Mouse (Mus musculus) frontal cortex, postnatal 14 days (tissue): ENCODE measurements around the gene AU022252.
A peak's percentile ranks its signal among the peaks of the same experiment; 100 is the strongest.

Experiments used
- DNase-seq, 2 experiments: peaks; one replicate each; pipeline ENCODE4 v3.0.0; 2022; ENCODE audit warnings: low spot score in 2 of 2

AU022252 gene

DNA sequence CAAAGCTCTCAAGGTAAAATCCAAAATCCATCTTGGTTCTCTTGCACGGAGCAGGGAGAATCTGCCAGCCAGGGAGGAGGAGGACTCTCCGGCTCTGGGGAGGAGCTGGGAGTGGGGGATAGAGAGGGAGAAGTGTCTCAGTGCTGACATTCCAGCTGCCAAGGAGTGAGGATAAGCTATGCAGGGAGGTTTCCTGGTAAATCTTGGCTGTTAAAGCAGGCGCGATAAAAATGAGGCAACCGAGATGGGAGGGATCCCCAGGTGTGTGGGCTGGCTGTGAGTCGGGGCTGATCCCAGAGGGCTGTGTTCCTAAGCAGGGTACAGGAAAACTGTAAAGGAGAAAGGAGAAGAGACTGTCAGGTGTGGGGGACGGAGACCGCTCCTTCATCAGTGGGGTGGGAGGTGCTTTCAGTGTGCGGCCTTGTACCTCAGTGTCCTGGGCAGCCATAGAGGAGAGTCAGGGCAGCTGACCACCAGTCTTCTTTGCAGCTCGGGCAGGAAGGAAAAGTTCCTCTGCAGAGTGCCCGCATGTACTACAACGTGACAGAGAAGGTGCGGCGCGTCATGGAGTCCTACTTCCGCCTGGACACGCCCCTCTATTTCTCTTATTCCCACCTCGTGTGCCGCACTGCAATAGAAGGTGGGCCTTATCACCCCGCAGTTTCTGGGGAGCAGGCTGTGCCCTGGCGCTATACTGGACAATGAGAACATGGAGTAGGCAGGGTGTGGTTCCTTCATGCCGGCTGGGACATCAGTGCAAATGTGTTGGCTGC lies 12.1 kb upstream of the AU022252 start:
- DNase-seq, result peak; percentile 51 to 60

DNA sequence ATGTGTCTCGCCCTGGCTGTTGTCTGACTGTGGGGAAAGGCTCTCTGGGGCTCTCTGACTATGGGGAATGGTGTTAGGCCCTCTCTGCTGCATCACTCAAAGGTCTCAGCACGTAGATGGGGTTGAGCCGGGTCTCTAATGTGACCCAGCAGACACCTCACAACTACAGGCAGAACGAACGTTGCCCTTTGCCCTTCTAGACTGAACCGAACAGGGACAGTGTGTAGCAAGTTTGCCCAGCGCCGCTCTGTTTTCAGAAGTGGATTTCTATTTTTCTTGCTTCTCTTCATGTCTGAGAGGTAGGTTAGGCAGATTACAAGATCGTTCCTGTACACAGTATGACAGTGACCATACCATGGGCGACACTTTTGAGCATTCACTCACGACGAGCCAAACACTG lies 10.1 kb upstream of the AU022252 start:
- no peak for DNase-seq

DNA sequence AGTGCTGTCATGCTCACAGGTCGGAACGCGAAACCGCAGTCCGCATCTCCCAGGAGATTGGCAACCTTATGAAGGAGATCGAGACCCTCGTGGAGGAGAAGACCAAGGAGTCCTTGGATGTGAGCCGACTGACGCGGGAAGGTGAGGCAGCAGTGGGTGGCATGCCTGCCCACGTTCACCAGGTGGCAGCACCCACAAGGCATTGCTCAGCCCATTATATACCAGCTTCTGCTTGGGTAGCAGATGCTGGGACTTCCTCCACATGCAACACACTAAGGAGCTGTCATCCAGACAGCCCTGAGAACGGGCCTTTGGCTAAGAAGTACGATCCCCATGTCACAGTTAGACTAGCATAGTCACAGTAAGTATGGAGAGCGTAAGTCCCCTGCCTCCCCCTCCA lies 9.2 kb upstream of the AU022252 start:
- DNase-seq, result peak; percentile 30 to 54

DNA sequence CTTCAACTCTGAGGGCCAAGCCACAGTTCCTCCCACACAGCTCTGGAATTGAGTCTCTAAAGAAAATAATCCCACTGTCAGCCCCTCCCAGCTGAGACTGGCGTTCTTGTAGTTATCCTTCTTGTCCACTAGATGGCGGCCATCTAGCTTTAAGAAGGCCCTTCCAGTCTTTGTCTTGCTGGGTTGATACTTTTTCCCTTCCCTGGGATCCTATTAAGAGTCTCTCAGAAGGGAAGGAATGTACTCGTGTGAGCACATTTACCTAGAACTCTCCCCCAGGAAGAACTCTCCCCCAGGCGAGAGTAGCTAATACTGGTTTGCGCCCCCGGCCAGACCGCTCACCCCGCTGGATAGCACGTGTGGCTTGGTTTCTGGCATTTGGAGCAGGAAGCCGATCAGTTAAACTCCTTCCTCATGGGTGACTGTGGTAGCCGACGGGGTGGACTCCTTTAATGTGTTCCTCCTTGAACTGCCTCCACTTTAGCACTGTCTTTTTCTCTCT lies 6.7 kb upstream of the AU022252 start:
- peak in 1 of 2 experiments; percentile 25 for DNase-seq

DNA sequence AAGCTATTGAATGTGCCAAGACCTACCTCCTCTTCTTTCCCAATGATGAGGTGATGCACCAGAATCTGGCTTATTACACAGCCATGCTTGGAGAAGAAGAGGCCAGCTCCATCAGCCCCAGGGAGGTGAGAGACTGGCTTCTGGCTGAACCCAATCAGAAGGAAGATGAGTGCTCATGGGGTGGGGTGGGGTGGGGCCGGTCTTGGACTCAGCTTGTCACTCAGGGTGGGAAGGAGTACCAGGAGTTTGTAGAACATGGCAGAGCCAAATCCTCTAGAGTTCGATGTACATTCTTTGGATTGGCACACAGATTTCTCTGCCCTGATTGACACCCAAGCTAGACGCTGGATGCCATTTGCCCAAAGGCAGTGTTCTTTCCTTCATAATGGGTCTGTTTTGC lies 6.1 kb upstream of the AU022252 start:
- no peak for DNase-seq

DNA sequence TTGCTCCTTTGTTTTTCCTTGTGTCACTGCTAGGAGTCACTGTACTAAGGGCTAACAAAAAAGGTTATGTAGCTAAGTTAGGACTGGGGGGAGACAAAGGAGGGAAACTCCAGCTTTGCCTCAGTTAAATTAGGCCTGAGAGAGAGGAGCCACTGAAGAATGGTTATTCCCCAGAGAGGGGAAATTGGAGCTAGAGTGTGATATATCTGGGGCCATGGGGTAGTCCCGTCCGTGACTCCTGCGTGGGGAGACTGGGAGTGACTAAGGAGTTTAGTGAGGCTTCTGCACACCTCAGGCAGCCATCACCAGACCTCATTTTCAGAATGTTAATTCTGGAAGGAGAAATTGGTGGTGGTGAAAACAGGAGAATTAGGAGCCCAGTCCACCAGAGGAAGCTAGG lies 1.8 kb upstream of the AU022252 start:
- no peak for DNase-seq

DNA sequence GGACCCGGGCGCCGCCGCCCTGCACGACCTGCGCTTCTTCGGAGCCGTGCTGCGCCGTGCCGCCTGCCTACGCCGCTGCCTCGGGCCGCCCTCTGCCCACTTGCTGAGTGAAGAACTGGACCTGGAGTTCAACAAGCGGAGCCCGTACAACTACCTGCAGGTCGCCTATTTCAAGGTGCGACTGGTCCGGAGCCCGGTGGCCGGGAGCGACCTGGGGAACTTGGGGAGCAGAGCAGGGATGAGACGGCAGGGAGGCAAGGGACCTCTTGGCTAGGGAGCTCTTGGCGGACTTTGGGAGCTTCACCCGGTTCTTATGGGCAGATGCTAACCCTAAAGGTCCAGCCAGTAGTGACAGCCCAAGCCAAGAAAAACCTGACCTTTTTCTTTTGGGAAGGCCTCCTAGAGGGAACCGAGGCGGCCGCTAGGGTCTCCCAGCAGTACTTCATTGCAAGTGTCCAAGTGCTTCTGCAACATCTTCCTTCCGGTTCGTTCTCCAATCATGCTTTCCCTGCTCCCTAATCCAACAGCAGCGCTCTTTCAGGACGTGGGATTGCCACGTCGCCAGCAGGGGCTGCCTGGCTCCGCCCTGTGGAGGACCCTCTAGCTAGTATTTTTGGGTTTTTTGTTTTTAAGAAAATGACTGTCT lies 867 bp upstream of the AU022252 start:
- peak in 1 of 2 experiments; percentile 47 for DNase-seq

DNA sequence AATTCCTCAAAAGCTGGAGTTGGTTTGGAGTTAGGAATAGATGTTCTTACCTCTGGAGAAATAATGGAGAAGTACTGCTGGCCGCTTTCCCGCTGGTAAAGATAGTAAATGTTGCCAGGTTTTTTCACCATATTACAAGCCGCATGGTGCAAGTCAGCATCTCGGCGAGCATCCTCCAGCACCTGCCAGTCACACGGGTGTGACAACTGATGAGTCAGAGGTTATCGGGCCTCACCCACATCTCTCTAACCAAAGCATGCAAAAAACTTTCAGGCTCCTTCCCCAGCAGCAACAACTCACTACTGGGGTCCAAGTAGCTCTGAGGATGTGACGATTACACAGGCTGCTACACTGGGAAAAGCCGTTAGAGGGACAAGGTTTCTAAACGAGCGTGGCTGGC lies 5.8 kb downstream of the AU022252 start:
- no peak for DNase-seq

DNA sequence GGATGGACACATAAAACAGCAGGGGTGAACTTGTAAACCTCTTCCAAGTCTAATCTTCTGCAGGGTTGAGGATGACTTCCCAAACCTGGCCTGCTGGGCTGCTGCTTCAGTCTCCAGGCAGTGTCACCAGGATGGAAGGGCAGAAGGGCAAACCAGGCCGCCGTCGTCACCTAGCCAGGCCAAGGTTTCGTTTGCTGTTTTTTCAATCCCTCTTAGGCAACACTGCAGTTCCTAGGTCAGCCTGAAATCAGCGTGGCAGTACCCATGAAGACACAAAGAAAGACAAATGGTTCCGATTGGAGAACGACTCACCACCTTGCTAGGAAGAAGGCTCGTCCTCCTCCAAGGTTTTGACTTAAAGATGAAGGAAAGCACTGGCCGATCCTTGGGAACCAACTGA lies 6.8 kb downstream of the AU022252 start:
- DNase-seq, result no peak

DNA sequence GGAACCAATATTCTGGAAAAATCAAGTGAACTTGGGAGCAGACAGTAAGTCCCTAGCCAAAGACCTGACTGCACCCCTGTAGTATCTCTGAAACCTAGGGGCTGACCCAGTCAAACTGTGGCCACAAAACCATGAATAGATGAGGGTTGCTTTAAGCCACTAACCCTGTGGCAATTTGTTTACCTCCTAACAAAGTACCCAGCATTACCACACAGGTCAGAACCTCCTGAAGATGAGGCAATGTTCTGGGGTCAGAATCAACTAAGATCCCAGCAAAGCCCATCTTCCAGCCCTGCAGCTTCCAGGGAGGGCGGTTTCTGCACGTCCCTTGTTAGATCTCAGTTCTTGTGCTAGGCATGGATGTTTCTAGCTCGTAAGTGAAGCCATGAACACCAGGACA lies 8.0 kb downstream of the AU022252 start:
- DNase-seq, result no peak

DNA sequence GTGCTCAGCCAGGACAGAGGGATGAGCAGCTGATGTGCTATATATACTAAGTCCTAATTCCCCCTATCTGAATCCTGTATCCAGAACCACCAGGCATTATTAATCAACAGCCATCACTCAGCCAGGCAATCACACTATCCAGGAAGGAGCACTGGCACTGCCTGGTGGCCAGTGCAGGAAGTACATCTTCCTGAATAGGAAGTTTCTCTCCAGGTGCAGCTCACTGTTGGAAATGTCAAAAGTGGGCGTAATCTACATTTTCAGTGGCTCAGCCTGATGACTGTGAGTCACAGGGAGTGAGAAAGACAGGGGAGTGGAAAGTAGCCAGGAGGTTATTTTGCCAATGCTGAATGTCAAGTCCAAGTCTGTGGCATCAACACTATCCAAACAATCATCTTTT lies 8.8 kb downstream of the AU022252 start:
- no peak for DNase-seq

DNA sequence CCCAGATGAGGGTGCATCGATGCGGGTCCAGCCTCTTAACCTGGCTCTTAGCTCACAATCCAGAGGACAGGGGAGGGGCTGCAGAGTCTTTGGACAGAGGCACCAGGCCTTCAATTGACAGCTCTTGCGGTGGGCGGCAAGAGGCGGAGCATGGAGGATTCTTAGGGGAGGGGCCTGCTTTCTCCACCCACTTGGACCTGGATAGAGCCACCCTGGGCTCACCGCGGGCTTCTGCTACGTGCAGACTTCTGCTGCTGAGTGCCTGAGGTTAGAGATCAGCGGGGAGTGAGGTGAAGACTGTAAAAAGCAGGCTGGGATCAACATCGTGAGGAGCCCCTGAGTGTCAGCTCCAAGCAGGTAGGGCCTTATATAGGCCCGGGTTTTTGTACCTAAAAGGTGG lies 14.3 kb downstream of the AU022252 start, which contains the start of gene Tmem269:
Gene Tmem269, minus strand, starts transcription at position 49 of the 400 bp plus-strand sequence.
- no peak for DNase-seq

DNA sequence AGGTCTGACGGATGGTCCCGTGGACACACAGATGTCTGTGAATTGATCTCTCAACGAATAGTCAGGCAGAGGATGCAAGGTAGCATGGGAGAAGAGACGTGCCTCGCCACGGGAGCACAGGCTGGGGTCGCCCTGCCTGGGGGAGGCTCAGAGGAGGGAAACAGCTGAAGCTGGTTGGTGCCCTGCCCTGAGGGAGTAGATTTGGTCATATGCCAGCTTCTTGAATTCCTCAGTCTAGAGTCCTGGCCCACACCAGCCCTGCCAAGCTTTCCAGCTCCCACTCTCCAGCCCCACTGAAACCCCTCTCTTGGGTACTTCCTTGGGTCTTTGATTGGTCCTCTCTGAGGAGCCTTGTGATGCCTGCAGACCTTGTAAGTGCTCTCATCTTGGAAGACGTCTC lies 15.8 kb downstream of the AU022252 start:
- no peak for DNase-seq

DNA sequence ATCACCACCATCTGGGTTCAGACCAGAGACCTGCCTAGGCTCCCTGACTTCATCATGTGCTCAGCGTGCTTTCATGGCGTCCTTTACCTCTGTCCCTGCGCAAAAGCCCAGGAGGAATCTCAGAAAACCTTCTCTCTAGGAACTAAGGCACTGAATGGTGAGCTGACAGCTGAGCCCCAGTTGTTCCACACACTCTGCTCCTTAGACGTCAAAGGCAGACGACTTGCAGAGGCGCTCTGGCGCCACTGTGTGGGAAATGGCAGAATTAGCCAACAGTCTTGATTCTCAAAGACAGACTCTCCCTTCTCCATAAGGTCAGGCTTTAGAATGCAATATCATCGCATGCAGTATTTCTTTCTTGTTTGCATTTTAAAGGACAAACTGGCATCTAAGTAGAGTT lies 27.8 kb downstream of the AU022252 start:
- DNase-seq, result peak; percentile 20 to 49

DNA sequence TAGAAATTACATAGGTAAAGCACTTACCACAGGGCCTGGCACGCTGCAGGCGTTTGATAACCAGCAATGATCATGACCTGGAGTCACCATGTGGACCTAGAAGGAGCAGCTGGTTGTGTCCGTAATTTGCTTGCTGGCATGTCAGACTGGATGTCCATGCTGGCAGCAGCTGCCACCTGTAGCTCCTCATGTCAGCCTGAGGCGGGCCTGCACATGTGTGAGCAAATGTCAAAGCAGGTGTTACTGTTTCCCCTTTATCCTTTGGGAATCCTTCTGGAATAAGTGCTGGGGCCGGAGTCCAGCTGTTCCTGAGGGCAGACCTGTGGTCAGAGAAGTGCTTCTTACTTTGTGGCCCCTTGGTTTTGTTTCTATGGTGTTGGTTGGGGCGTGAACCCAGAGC lies 34.4 kb downstream of the AU022252 start:
- DNase-seq, result no peak

DNA sequence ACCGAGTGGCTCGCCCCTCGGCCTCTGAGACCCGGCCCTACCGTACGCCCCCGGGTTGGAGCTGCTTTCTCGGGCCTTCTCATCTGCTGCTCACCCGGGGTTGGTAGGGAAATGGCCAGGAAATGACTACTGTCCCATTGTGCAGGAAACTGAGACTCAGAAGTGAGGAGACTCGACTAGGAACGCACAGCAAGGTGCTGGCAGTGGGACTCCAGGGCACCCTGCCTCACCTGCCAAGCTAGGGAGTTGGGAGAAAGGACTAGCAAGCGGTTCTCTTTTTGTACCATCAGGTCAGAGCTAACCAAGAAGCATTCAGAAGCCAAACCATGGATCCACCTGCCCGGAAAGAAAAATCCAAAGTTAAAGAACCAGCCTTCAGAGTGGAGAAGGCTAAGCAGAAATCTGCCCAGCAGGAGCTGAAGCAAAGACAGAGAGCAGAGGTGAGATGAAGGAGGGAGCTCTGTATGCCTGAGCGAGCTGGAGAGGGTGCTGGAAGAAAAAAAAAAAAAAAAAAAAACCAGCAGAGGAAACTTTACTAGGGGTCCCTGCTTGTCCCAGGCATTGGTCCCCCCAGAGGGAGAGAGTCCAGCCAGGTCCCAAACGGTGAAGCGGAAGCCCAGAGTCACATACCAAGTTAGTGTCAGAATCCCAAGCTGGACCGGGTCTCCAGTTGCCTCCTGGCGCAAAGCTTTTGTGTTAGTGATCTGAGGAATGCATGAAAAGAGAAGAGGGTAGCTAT lies 36.8 kb downstream of the AU022252 start:
- no peak for DNase-seq

DNA sequence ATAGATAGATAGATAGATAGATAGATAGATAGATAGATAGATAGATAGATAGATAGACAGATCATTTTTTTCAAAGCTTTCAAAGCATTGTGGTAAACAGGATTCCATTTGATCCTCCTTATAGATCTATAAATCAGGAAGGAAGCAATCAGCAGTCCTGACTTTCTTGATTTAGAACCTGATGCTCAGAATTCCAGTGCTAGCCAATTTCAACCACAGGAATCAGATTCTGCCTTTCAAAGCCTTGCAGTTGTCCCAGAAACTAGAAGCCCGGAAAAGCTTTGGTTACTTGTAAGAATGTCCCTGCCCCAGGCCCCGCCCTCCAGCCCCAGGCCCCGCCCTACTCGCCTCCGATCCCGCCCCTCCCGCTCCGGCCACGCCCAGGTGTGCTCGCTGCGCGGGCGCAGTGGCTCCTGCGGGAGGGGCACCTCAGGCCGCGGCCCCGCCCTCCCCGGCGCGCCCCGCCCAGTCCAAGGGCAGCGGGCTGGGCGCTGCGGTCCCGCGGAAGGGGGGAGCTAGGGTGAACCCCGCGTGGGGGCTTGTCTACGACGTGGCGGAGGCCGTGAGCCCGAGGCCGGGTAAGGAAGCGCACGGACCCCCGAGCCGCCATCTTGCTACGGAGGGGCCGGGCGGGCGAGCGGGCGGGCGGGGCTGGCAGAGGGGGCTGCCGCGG lies 37.5 kb downstream of the AU022252 start, which contains the start of gene Svbp:
Gene Svbp, plus strand, starts transcription at position 398 of the 673 bp plus-strand sequence.
- DNase-seq, result peak; percentile 57 to 75

DNA sequence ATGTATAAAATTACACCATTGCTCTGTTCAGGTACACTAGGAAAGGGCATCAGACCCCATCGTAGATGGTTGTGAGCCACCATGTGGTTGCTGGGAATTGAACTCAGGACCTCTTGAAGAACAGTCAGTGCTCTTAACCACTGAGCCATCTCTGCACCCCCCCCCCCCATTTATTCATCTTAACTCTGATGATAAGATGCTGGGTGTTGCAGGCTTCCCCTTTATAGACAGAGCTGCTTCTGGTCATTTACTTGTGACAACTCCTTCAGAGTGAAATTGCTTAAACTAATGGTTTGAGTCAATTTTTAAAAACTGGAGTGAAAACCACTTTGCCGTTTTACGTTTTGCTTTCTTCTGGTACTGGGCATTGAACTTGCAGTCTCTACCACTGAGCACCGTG lies 39.8 kb downstream of the AU022252 start:
- DNase-seq, result no peak

DNA sequence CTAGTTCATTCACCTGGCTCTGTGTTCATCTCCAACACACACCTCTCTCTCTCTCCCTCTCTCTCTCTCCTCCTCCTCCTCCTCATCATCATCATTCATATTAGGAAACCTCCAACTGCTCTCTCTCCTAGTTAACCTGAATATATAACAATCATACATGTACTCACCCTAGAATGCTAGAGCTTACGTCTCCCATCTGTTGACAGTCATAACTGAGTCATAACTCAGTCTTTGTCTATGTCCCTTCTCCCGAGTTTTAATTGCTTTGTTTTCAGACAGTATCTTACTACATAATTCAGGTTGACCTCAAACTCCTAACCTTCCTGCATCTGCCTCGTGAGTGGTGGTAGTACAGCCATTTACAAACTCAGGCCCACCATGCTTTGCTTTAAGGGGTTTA lies 41.2 kb downstream of the AU022252 start:
- DNase-seq, result no peak

DNA sequence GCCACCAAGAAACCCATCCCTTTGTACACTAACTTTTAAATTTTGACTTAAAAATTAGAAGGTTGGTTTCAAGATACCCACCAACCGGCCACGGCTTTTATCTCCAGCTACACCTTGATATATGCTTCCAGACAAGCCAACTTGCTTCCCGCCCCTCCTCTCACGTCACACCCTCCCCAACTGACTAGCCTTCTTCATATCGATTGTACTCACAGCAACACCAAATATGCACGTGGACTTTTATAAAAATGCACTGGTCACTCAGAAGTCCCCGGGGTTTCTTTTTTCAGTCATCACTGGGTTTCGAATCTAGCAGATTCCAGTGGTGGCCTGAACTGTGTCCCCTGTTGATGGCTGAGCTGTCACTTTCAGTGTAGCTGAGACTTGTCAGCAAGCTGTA lies 41.9 kb downstream of the AU022252 start:
- no peak for DNase-seq

DNA sequence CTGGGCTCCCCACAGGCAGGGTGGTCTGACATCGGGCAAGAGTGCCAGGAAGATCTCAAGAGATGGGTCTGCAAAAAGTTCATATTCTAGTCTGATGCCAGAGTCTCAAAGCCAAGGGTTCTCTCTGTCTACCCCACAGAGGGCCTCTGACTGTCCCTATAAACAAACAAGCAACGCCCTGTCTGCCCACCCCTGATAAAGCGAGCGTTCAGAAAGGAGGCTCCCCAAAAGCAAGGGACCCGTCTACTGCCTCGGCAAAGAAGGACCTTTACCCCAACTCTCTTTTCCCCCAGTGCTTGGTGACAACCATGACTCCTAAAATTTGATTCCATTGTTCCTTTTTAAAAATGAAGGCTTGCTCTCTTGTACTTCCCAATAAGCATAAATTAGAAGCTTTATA lies 42.6 kb downstream of the AU022252 start, which contains the start of gene Ermap:
Gene Ermap, minus strand, starts transcription at position 148 of the 400 bp plus-strand sequence.
- DNase-seq, result no peak

DNA sequence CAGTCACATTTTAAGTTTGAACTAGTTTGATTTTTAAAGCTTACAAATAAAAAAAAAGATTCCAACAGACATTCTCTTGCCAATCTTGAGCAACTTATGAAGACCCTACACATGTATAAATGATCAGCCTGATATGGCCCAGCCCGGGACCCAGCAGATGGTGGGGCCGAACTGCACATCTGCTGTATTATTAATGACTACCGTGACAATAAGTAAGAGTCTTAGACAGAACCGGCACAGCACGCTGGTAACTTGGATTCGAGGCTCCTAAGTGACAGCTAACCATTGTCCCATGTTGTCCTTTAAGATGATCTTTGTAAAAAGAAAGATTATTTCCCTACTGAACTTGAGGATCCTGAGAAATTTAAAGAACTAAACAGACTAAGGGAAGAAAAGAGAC lies 43.1 kb downstream of the AU022252 start:
- no peak for DNase-seq
